Mouse (Mus musculus) spleen, postnatal 10 days (tissue): Measurements from ENCODE around the gene Trim14.

Source experiments
- DNase-seq, 2 experiments: peaks; one replicate each; pipeline ENCODE4 v3.0.0; 2021 to 2022; ENCODE audit warnings: low spot score in 2 of 2

Gene Trim14

DNA sequence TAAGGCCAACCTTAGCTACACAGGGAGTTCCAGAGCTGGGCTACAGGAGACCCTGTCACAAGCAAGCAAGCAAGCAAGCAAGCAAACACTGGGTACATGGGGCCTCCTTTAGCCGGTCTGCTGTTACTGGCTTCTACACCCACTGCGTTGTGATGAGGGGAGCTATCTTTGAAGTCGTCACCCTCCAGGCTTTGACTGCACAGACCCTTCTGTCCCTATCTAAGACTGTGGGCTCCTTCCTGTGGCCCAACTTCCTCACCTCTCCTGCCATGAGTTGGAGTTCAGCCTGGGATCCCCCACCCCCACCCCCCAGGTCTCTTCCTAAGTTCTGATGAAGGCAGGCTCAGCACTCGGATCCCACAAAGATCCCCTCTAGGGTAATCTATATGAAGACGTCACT lies 26.1 kb upstream of the Trim14 start:
- DNase-seq = no peak

GRCm38 (mm10) chr4:46560069-46560705 lies 24.2 kb upstream of the Trim14 start:
- no peak for DNase-seq

- peak in 1 of 2 experiments; percentile 11 for DNase-seq
Observed at GRCm38 (mm10) chr4:46558672-46559667, 23.0 kb upstream of the Trim14 start.

DNA sequence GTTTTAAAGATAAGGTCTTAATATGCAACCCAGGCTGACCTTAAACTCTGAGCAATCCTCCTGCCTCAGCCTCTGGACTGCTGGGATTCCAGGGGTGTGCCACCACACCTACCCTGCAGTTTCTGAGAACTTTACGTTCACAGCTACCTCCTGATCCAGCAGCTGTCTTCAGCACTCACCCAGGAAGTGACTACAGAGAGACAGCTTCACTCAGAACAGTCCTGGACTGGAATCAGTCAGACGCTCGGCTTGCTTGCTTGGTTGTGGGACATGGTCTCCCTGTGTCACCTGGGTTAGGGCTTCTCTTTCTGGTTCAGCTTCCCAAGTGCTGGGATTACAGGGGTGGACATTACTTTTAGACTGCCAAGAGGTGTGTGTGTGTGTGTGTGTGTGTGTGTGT lies 21.0 kb upstream of the Trim14 start:
- DNase-seq = no peak

DNA sequence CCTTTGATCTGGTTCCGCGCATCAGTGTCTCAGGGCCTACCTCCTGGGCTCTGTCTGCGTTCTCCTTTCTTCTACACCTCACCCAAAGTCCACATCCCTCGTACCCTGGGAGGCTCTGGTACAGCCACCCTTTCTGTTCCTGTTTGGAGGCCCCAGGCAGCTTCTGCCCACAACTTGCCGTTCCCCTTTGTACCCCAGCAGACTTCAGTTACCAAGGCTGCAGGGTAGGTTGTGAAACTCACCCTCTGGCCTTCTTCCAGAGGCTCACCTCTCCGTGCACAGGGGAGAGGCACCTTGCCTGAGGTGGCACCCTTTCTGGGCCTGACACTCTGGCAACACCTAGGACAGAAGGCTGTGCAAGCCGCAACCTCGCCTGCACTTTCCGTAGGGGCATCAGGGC lies 19.8 kb upstream of the Trim14 start:
- DNase-seq = no peak

DNA sequence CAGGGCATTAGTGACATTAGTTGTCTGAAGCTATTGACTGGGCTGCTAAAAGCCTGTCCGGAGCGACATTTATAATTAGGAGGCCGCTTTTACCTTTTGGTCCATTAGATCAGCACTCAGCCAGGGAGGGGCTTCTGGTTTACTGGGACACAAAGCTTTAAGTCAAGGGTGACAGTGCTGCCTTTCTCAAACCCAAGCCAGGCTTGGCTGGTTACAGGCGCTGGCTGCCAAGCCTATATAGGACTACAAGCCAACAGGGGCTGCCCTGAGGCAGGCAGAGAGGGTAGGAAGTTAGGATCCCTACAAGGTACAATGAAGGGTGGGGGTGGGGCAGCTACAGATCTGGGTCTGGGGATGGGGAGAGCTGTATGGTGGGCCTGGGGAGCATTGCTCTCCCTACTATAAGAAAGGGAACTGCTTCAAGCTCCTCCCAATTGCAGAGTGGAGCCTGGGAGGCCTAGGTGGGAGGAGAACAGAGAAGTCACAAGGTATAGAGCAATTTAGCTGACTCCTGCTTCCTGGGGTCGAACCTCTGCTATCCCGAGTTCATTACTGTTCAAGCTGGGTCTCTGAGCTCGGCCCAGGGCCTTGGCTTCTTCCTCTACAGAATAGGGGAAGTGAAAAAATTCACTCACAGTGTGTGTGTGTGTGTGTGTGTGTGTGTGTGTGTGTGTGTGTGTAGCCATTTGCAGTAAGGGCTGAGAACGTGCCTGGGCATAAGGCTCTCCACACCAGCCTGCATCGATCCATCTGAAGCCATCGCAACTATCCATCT lies 18.5 kb upstream of the Trim14 start:
- DNase-seq = peak in 1 of 2 experiments; percentile 70

DNA sequence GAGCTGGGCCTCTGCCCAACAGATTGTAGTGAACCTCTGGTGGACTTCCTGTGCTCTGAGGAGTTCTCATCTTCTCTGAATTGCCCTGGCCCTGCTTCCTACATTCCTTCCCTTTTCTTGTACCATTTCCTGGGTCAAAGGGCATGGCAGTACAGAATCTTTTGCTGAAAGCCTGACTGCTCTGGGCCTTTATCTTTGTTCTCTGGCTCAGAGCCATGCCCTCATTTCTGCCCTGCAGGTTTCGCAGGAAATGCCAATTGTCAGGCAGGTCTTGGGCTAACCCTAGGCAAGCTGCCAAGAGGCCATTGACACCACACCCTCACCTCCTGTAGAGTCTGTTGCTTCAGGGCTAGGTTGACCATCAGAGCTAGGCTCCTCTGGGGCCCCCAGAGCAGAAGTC lies 17.9 kb upstream of the Trim14 start:
- peak in 1 of 2 experiments; percentile 49 for DNase-seq

DNA sequence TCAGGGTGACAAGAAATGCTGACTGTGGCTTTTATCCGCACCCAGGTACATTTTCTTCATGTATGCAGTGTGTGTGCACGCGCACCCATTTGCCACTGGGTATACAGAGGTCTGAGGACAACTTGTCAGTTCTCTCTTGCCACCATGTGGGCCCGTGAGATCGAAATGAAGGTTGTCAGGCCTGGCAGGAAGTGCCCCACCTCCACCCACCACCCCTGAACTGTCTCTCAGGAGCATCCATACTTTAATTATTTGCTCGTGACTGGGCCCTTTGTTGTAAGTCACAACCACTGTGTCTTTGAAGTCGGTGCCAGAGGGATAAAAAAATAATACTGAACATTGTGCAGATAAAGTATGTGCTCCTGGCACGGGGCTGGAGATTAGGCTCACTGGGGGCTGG lies 14.5 kb upstream of the Trim14 start:
- DNase-seq = no peak

- no peak for DNase-seq
Observed at GRCm38 (mm10) chr4:46549979-46550378, 14.0 kb upstream of the Trim14 start.

DNA sequence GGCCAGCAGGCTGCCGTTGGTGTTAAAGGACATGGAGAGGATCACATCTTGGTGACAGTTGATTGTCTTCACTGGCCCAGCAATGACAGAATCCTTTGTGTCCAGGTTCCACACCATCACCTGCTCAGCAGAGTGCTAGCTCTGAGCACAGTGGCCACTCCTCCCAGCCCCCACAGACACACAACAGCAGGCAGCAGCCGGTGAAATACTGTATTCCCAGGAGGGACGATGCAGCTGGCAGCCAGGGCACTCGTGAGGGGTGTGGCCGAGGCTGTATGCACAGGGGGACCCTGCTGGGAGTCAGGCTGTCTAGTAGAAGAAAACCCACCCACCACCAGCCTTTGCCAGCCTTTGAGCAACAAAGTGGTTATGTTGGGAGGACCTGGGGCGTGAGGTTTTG lies 10.8 kb upstream of the Trim14 start:
- peak in 1 of 2 experiments; percentile 60 for DNase-seq

DNA sequence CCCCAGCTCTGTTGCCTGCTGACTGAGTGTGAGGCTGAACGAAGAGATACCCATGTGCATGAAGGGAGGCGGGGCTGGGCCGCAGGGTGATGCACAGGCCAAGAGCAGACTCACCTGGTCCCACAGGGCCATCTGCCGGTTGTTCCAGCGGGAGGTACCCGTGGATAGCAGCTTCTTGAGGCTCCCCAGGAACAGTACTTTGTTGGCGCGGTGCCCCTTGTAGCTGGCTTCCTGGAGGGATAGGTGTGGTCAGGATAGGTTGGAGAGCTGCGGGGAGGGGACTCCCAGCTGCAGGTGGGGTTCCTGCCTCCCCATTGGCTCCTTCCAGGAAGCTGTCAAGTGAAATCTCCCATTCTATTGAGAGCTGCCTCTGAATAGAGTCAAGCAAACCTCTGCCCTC lies 9.6 kb upstream of the Trim14 start:
- DNase-seq = no peak

- peak in 1 of 2 experiments; percentile 83 for DNase-seq
Observed at GRCm38 (mm10) chr4:46544313-46544712, 8.4 kb upstream of the Trim14 start.

DNA sequence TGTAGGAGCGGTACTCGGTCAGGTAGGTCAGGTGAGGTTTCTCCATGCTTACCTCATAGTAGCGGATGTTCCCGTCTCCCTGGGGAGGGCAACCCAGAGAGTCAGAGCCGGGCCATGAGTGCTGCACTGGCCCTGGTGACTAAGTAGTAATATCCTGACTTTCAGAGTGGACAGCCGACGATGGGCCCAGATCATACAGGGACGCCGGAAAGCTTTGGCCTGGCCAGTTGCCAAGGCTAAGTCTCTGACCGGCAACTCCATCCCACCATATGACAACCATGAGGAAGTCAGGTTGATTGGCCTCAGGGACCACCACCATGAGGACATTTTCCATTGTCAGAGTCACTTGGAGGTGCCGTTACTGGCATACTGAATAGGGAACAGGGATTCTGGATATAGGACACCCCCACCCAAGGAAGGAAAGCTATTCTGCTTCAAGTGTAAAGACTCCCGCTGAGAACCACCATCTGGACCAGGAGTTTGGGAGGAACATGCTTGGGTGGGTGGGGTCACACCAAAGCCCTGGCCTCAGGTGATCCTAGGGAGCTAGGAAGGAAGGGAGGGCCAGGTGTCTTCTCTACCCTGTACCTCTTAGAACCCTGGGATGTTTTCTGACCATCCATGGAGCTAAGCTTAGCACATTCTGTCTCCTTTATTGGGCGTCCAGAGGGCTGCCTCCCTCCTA lies 7.6 kb upstream of the Trim14 start:
- no peak for DNase-seq

DNA sequence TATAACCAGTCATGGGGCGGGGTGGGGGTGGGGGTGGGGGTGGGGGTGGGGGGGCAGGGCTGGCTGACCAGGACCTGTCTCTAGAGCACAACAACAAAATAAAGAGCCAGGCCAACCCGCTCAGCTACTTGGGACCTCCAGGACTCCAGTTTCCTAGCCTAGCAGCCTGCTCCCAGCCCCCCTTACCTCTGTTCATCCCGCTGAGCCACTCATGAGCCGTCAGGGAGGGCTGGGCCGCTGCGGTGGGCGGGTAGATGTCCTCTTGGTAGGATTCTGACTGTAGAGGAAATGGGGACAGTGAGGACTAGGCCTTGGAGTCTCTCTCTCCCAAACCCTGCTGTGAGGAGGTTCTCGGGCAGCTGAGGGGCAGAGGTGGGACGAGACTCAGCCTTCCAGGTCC lies 5.8 kb upstream of the Trim14 start:
- no peak for DNase-seq

DNA sequence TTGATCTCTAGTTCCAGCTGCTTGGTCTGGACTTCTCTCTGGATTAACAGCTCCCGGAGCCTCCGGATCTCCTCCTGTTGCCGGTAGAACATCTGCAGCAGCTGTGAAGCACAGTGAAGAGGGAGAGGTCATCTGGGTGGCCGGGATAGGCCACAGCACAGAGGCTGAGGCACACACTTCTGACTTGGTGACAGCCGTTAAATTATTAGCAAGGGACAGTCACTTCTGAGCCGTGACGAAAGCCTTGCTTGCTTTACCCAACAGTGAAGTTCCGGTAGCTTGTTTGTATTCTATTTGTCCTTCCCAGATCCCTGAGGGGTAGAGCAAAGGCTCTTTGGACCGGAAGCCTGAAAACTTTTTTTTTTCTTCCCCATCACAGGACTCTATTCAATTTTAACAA lies 3.2 kb upstream of the Trim14 start:
- no peak for DNase-seq

- peak in 1 of 2 experiments; percentile 53 for DNase-seq
Observed at GRCm38 (mm10) chr4:46535094-46535830, 679 bp downstream of the Trim14 start.

- peak in 1 of 2 experiments; percentile 44 for DNase-seq
Observed at GRCm38 (mm10) chr4:46533934-46534720, 1.8 kb downstream of the Trim14 start.

- no peak for DNase-seq
Observed at GRCm38 (mm10) chr4:46532926-46533325, 3.0 kb downstream of the Trim14 start.

- DNase-seq = no peak
Observed at GRCm38 (mm10) chr4:46532511-46532910, 3.4 kb downstream of the Trim14 start.

- no peak for DNase-seq
Observed at GRCm38 (mm10) chr4:46529722-46530121, 6.2 kb downstream of the Trim14 start.
